Mouse (Mus musculus): Measurements from ENCODE around the gene Tmem238l. TPM values are rescaled to one million over a fixed set of nuclear protein-coding genes. Genes with fewer than 3 reads are reported as not detected.

Tmem238l gene
- polyA plus RNA-seq, 2 experiments = not detected

GRCm38 (mm10) chr11:67011635-67012034, 55.2 kb downstream of the Tmem238l start:
- WGBS = 46% methylated on average over 4 of the region's 4 CpGs
- no peak overlapping the region for H3K4me2 ChIP-seq (replicated peaks; ENCODE audit: low read depth, low read length, severe bottlenecking)

More at GRCm38 (mm10) chr11:67011635-67012034, 55.2 kb downstream of the Tmem238l start:
- H3K27me3 ChIP-seq (ENCODE audit: control insufficient read depth, insufficient read depth, low read length) = no peaks in the 10 kb centered on the region
- ATAC-seq (ENCODE audit: low FRiP score, low read depth) (no peak), DNase-seq (ENCODE audit: low spot score) (no peak)
- no peak for TF ChIP-seq POLR2A (IDR thresholded peaks at IDR 0.05; ENCODE audit: borderline replicate concordance, extremely low read depth, insufficient read depth, insufficient read length)
- no peak overlapping the region for H3K27ac ChIP-seq (replicated peaks; ENCODE audit: low read depth, low read length)
- H3K9ac ChIP-seq (ENCODE audit: low read depth, low read length, severe bottlenecking) = no peak overlapping the region
- no peaks in the 10 kb centered on the region for H3K36me3 ChIP-seq (ENCODE audit: control insufficient read depth, insufficient read depth, low read length)
- H3K4me3 ChIP-seq (replicated peaks; ENCODE audit: low read length) = no peak overlapping the region
- H3K4me1 ChIP-seq (ENCODE audit: control insufficient read depth, insufficient read depth, low read length) = peaks cover 4% of the 10 kb centered on the region; the same call in 1 of the 2 replicates
- H3K9me3 ChIP-seq (ENCODE audit: control insufficient read depth, low read length) = no peaks in the 10 kb centered on the region

Other genes starting within 250 kb of the Tmem238l start
- 0.14 and 0.23 TPM in 2 replicates for gene Pirt, start 44.7 kb upstream of the Tmem238l start, polyA plus RNA-seq (2012; rRNA removed)
- 0.17 and 0.18 TPM in 2 replicates for gene Pirt, start 44.7 kb upstream of the Tmem238l start, polyA plus RNA-seq (2014; fragmentation: Nextera tagmentation; extraction: Ambion mirVana)
- gene Tmem220, start 68.5 kb downstream of the Tmem238l start, polyA plus RNA-seq (2012; rRNA removed) = 1.6 and 1.7 TPM in 2 replicates
- 0.82 and 1.2 TPM in 2 replicates for gene Tmem220, start 68.5 kb downstream of the Tmem238l start, polyA plus RNA-seq (2014; fragmentation: Nextera tagmentation; extraction: Ambion mirVana)
- 34.0 and 34.3 TPM in 2 replicates for gene Adprm, start 96.0 kb downstream of the Tmem238l start, polyA plus RNA-seq (2012; rRNA removed)
- gene Adprm, start 96.0 kb downstream of the Tmem238l start, polyA plus RNA-seq (2014; fragmentation: Nextera tagmentation; extraction: Ambion mirVana) = 33.3 and 38.1 TPM in 2 replicates
- gene Sco1, start 96.0 kb downstream of the Tmem238l start, polyA plus RNA-seq (2012; rRNA removed) = 7.5 and 8.8 TPM in 2 replicates
- gene Sco1, start 96.0 kb downstream of the Tmem238l start, polyA plus RNA-seq (2014; fragmentation: Nextera tagmentation; extraction: Ambion mirVana) = 14.8 and 15.8 TPM in 2 replicates
- 112 and 192 TPM in 2 replicates for gene Myh3, start 121.7 kb downstream of the Tmem238l start, polyA plus RNA-seq (2012; rRNA removed)
- gene Myh3, start 121.7 kb downstream of the Tmem238l start, polyA plus RNA-seq (2014; fragmentation: Nextera tagmentation; extraction: Ambion mirVana) = 145 and 205 TPM in 2 replicates
- 0.12 and 0.16 TPM in 2 replicates for gene Myh2, start 214.4 kb downstream of the Tmem238l start, polyA plus RNA-seq (2012; rRNA removed)
- gene Myh2, start 214.4 kb downstream of the Tmem238l start, polyA plus RNA-seq (2014; fragmentation: Nextera tagmentation; extraction: Ambion mirVana) = 0.30 and 0.39 TPM in 2 replicates
- gene Myh1, start 243.4 kb downstream of the Tmem238l start, polyA plus RNA-seq (2012; rRNA removed) = 0.74 and 1.1 TPM in 2 replicates
- 1.5 and 2.4 TPM in 2 replicates for gene Myh1, start 243.4 kb downstream of the Tmem238l start, polyA plus RNA-seq (2014; fragmentation: Nextera tagmentation; extraction: Ambion mirVana)

All from limb, embryonic 14.5 days (tissue).